Mouse (Mus musculus) spleen, adult 2 months (tissue): ENCODE data around the gene Iqcn. TPM values are rescaled to one million over a fixed set of nuclear protein-coding genes. Genes with fewer than 3 reads are reported as not detected.

Experiments used
- DNase-seq, 2 experiments: peaks; one replicate each; pipeline versions ENCODE4 v3.0.0 to v3.0.0-alpha.2; 2012 to 2021; ENCODE audit warnings: low spot score in 2 of 2, low read depth in 1 of 2
- H3K27ac ChIP-seq: fragments of 200-500 bp; 2 replicates; pipeline ENCODE4 v1.5.1; 2012; ENCODE audit warnings: low read length, inconsistent platforms; ENCODE audit not compliant: insufficient read depth
- H3K27me3 ChIP-seq: fragments of 200-500 bp; 2 replicates; pipeline ENCODE4 v1.6.1; 2012; ENCODE audit warnings: mild to moderate bottlenecking, moderate library complexity, low read length, inconsistent platforms; ENCODE audit not compliant: control insufficient read depth, insufficient read depth
- H3K36me3 ChIP-seq: fragments of 200-500 bp; 2 replicates; pipeline ENCODE4 v1.6.1; 2012; ENCODE audit warnings: mild to moderate bottlenecking, low read length, inconsistent platforms; ENCODE audit not compliant: control insufficient read depth, insufficient read depth
- H3K4me1 ChIP-seq: fragments of 200-500 bp; 2 replicates; pipeline ENCODE4 v1.6.1; 2011; ENCODE audit warnings: inconsistent platforms; ENCODE audit not compliant: control insufficient read depth, insufficient read depth, insufficient read length
- H3K4me3 ChIP-seq: fragments of 200-500 bp; 2 replicates; pipeline ENCODE4 v1.5.1; 2011; ENCODE audit warnings: mild to moderate bottlenecking, inconsistent platforms; ENCODE audit not compliant: insufficient read depth, insufficient read length; ENCODE audit errors: extremely low read depth
- CTCF ChIP-seq: fragments of 200-500 bp; IDR thresholded peaks from 2 replicates; pipeline ENCODE4 v1.5.1; 2011; ENCODE audit warnings: mild to moderate bottlenecking, inconsistent platforms; ENCODE audit not compliant: insufficient read depth, insufficient read length, insufficient replicate concordance; ENCODE audit errors: extremely low read depth
- POLR2A ChIP-seq: fragments of 200-500 bp; IDR thresholded peaks from 2 replicates; pipeline ENCODE4 v1.6.1; 2011; ENCODE audit warnings: low read depth, low read length, inconsistent platforms
- WGBS: fragments of 180-500 bp; shearing (Covaris S2); methylation state at CpG from one replicate; pipeline ENCODE4 v1.1.7; 2018; 5-methylcytosine and 5-hydroxymethylcytosine counted together
- polyA plus RNA-seq: library from polyadenylated mRNA; depleted of rRNA; stranded (reverse); fragments of >200 nt; gene quantifications from 2 replicates; pipeline ENCODE4 v1.2.3, GENCODE M21; 2012

Iqcn gene
- polyA plus RNA-seq, 1 experiment: 0.09 TPM

DNA sequence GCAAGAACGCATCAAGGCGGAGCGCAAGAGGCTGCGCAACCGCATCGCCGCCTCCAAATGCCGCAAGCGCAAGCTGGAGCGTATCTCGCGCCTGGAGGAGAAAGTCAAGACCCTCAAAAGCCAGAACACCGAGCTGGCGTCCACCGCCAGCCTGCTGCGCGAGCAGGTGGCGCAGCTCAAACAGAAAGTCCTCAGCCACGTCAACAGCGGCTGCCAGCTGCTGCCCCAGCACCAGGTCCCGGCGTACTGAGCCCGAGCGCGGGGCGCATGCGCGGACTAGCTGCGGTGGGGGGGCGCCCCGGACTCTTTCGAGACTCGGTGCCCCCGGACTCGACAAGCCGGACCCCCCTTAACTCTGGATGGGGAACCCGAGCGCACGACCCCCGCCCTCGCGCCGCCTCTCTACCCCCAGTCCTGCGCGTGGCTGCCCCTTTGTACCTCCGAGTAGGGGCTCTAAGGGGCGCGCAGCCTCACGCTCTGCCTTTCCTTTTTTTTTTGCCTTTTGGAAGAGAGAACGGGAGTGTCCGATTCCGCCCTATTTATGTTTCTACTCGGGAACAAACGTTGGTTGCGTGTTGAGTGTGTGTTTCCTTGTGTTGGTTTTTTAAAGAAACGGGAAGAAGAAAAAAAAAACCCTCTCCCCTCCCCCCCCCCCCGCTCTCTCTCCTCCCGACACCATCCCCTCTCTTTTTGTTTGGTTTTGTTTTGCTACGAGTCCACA, 3.3 kb upstream of the Iqcn start:
- Histone ChIP-seq H3K4me3 (peak overlapping the region; percentile 87), H3K27me3 (no peaks in the 10 kb centered on the region), H3K4me1 (peaks cover 37% of the 10 kb centered on the region), H3K36me3 (peaks cover 11% of the 10 kb centered on the region), H3K27ac (peak overlapping the region; percentile 98)
- DNase-seq: peak in 1 of 2 experiments; percentile 77
- TF ChIP-seq POLR2A (peak; percentile 24), CTCF (no peak)
- WGBS: under 1% methylated on average over 58 of the region's 59 CpGs

GRCm38 (mm10) chr8:70700555-70700922, 2.7 kb upstream of the Iqcn start:
- DNase-seq: peak; percentile 89 to 91
- WGBS: under 1% methylated on average over 20 of the region's 20 CpGs
- Histone ChIP-seq H3K27ac (peak overlapping the region; percentile 98), H3K27me3 (no peaks in the 10 kb centered on the region), H3K4me1 (peaks cover 31% of the 10 kb centered on the region), H3K4me3 (peak overlapping the region; percentile 87), H3K36me3 (peaks cover 11% of the 10 kb centered on the region)
- TF ChIP-seq CTCF (peak; percentile 91), POLR2A (no peak; the same call in 1 of the 2 replicates)

DNA sequence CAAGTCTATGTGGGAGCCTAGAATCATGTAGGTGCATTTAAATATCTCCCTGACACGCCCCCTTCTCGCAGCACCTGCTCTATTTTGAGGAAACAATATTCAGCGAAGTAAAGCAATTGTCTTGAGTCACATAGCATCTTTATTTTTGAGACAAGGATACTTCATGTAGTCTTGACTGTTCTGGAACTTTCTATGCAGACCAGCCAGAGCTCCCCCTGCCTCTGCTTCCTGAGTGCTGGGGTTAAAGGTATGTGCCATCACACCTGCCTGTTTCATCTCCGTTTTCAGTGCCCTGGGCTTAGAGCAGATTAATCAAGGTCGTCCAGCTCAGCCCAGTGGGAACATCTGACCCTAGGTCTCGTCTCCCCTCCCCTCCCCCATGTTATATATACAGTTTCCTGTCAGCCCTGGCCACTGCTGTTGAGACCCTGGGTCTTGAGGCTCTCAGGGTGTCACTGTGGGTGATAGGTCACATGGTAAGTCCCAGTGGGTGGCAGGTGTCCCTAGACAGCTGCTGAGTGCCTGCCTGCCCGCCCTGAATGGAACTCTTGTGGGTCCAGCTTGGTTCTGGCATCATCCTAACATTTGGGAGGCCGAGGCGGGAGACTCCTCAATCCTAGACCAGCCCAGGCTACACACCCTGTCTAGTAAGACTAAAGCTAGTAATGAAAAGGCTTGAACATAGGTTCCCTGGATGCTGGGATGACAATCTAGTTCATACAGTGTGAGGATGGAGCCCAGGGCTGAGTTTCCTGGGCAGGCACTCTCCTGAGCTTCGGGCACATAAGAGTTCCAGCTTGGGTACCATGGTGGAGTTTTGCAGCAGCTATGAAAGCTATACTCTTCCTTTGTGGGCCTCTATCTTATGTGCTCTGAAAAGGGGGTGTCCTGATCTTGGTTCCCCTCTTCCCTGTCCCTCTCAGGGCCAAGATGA, 1.9 kb upstream of the Iqcn start:
- peak overlapping the region; percentile 36 for H3K4me3 ChIP-seq
- peaks cover 11% of the 10 kb centered on the region for H3K36me3 ChIP-seq
- TF ChIP-seq POLR2A: no peak
- no peak for TF ChIP-seq CTCF
- H3K27ac ChIP-seq: no peak overlapping the region
- 49% methylated on average over 10 of the region's 10 CpGs for WGBS
- H3K4me1 ChIP-seq: peaks cover 24% of the 10 kb centered on the region
- no peak for DNase-seq
- no peaks in the 10 kb centered on the region for H3K27me3 ChIP-seq

GRCm38 (mm10) chr8:70701982-70702841, 1.0 kb upstream of the Iqcn start:
- Histone ChIP-seq H3K4me1 (peaks cover 16% of the 10 kb centered on the region; the same call in 1 of the 2 replicates), H3K4me3 (no peak overlapping the region), H3K36me3 (peaks cover 11% of the 10 kb centered on the region), H3K27ac (no peak overlapping the region), H3K27me3 (no peaks in the 10 kb centered on the region)
- TF ChIP-seq POLR2A: no peak
- TF ChIP-seq CTCF: no peak
- WGBS: 91% methylated on average over 2 of the region's 2 CpGs
- DNase-seq: no peak

- 89% methylated on average over 3 of the region's 3 CpGs for WGBS
- H3K27me3 ChIP-seq: no peaks in the 10 kb centered on the region
- peaks cover 11% of the 10 kb centered on the region for H3K36me3 ChIP-seq
- peaks cover 10% of the 10 kb centered on the region; the same call in 1 of the 2 replicates for H3K4me1 ChIP-seq
- TF ChIP-seq CTCF (no peak), POLR2A (no peak)
- DNase-seq: no peak
- no peak overlapping the region for H3K4me3 ChIP-seq
- no peak overlapping the region for H3K27ac ChIP-seq
These were observed 445 bp upstream of the Iqcn start for GRCm38 (mm10) chr8:70702842-70703182.

- H3K4me1 ChIP-seq: no peaks in the 10 kb centered on the region
- 81% methylated on average over 14 of the region's 14 CpGs for WGBS
- no peak overlapping the region for H3K27ac ChIP-seq
- no peaks in the 10 kb centered on the region for H3K27me3 ChIP-seq
- no peak for DNase-seq
- TF ChIP-seq CTCF (no peak), POLR2A (no peak)
- no peak overlapping the region for H3K4me3 ChIP-seq
- H3K36me3 ChIP-seq: no peaks in the 10 kb centered on the region
These were observed 5.0 kb downstream of the Iqcn start for GRCm38 (mm10) chr8:70708281-70708680.
